In the genomic region with DNA sequence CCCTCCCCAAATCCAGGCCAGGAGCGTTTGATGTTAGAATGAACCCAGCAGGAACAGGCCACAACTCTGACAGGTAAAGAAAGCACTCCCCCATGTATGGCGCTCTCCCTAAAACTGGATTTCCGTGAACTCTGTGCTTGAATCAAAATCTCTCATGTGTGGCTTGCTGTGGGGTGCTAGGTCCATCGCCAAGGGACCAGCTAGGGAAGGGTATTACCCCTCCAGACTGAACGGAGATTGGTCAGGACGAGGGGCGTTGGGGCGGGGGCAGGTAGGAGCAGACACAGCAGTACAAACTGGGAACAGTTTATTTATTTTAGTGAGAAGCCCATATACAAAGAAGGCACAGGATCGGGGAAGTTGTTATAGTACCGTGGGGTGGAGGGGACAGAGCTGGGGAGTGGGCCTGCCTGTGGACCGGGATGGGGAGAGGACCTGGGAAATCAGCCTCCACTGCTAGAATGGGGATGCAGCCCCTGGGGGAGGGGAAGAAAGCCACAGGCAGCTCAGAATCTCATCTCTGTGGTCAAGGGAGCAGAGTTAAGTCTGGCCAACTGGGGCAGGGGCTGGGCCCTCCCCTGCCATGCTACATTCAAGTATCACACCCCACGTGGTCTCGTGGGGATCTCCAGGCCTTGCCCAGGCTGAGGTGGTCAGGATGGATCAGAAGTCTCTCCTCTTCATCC, we compare ENCODE assay signal across 22 mouse cellular contexts. TPM values are rescaled to one million over a fixed set of nuclear protein-coding genes. Genes with fewer than 3 reads are reported as not detected.
A peak's percentile ranks its signal among the peaks of the same experiment; 100 is the strongest.
DNase-seq lines count a peak whose midpoint lies in the region; ATAC-seq lines count a peak whose summit lies in the region.
"Had no signal": no experiment of that assay in that cellular context is flagged by ENCODE, and none has a peak within 500 bp of the region (broad histone marks: within the 10 kb centered on the region; RNA-seq: fewer than 3 reads in every experiment).

No protein-coding gene starts in this region.

- no peaks in the 10 kb centered on the region for H3K27me3 ChIP-seq in intestine, embryonic 16.5 days (replicated peaks; ENCODE audit: control insufficient read depth, insufficient read depth, low read length)
- no peaks in the 10 kb centered on the region for H3K27me3 ChIP-seq in intestine, embryonic 15.5 days (replicated peaks)
- H3K27me3 ChIP-seq in neural tube, embryonic 13.5 days = no peaks in the 10 kb centered on the region
- no peaks in the 10 kb centered on the region for H3K27me3 ChIP-seq in embryonic facial prominence, embryonic 14.5 days (replicated peaks; ENCODE audit: control insufficient read depth, insufficient read depth, low read length)
- H3K27me3 ChIP-seq: embryonic facial prominence, embryonic 15.5 days; heart, embryonic 15.5 days; hindbrain, embryonic 15.5 days had no signal

- no peaks in the 10 kb centered on the region for H3K9me3 ChIP-seq in intestine, embryonic 16.5 days (ENCODE audit: control insufficient read depth, low read length)
- H3K9me3 ChIP-seq in intestine, embryonic 15.5 days = no peaks in the 10 kb centered on the region
- no peaks in the 10 kb centered on the region for H3K9me3 ChIP-seq in neural tube, embryonic 13.5 days
- H3K9me3 ChIP-seq in embryonic facial prominence, embryonic 14.5 days (ENCODE audit: control insufficient read depth, low read length) = no peaks in the 10 kb centered on the region
- H3K9me3 ChIP-seq: embryonic facial prominence, embryonic 15.5 days; forebrain, embryonic 10.5 days; G1E; heart, embryonic 15.5 days; hindbrain, embryonic 15.5 days had no signal

- H3K9ac ChIP-seq in intestine, embryonic 16.5 days (ENCODE audit: low read depth, low read length) = 0 out of 2 replicates have a peak overlapping the region, but pooled peaks have one; percentile 7
- H3K9ac ChIP-seq in intestine, embryonic 15.5 days = no peak overlapping the region
- peak overlapping the region; percentile 13; the same call in 1 of the 2 replicates for H3K9ac ChIP-seq in neural tube, embryonic 13.5 days
- H3K9ac ChIP-seq in embryonic facial prominence, embryonic 14.5 days (ENCODE audit: low read depth, low read length) = 0 out of 2 replicates have a peak overlapping the region, but pooled peaks have one; percentile 0
- H3K9ac ChIP-seq: embryonic facial prominence, embryonic 15.5 days; heart, embryonic 15.5 days; hindbrain, embryonic 15.5 days had no signal

- 59% methylated on average over 12 of the region's 13 CpGs for WGBS in intestine, embryonic 16.5 days
- WGBS in intestine, embryonic 15.5 days = 60% methylated on average over 13 of the region's 13 CpGs
- WGBS in neural tube, embryonic 13.5 days = 59% methylated on average over 12 of the region's 13 CpGs
- 56% methylated on average over 12 of the region's 13 CpGs for WGBS in embryonic facial prominence, embryonic 14.5 days

- no peak overlapping the region for H3K27ac ChIP-seq in intestine, embryonic 16.5 days (ENCODE audit: low read length)
- no peak overlapping the region for H3K27ac ChIP-seq in intestine, embryonic 15.5 days
- H3K27ac ChIP-seq in neural tube, embryonic 13.5 days (replicated peaks) = no peak overlapping the region
- no peak overlapping the region for H3K27ac ChIP-seq in embryonic facial prominence, embryonic 14.5 days (replicated peaks; ENCODE audit: low read depth, low read length)
- H3K27ac ChIP-seq: embryonic facial prominence, embryonic 15.5 days; forebrain, embryonic 10.5 days; heart, adult 2 months; heart, embryonic 15.5 days; hindbrain, embryonic 15.5 days had no signal

- peak; percentile 52 for DNase-seq in cerebellum, adult 9-10 months
- no peak for DNase-seq in cerebellum, adult 18-20 months
- no peak for DNase-seq in neural tube, embryonic 10.5 days (ENCODE audit: extremely low spot score, low spot score)
- no peak for DNase-seq in embryonic facial prominence, embryonic 14.5 days (ENCODE audit: low spot score)
- DNase-seq in retina, embryonic 14.5 days (ENCODE audit: low spot score) = no peak
- DNase-seq: adrenal gland, adult 8-10 months; adrenal gland, postnatal 36 days; gastrocnemius, postnatal 14 days; heart, adult 2 months; heart, postnatal 14 days; kidney, adult 18-20 months had no signal

- H3K4me2 ChIP-seq in intestine, embryonic 16.5 days (ENCODE audit: low read depth, low read length) = no peak overlapping the region
- H3K4me2 ChIP-seq in intestine, embryonic 15.5 days (replicated peaks) = no peak overlapping the region
- H3K4me2 ChIP-seq in neural tube, embryonic 13.5 days = no peak overlapping the region
- H3K4me2 ChIP-seq in embryonic facial prominence, embryonic 14.5 days (ENCODE audit: low read depth, low read length) = no peak overlapping the region
- H3K4me2 ChIP-seq: embryonic facial prominence, embryonic 15.5 days; heart, embryonic 11.5 days; heart, embryonic 15.5 days; hindbrain, embryonic 15.5 days had no signal

- H3K4me1 ChIP-seq in intestine, embryonic 16.5 days (ENCODE audit: control insufficient read depth, insufficient read depth, low read length) = peaks cover 15% of the 10 kb centered on the region
- peaks cover 7% of the 10 kb centered on the region; the same call in 1 of the 2 replicates for H3K4me1 ChIP-seq in intestine, embryonic 15.5 days (replicated peaks)
- H3K4me1 ChIP-seq in neural tube, embryonic 13.5 days (replicated peaks) = peaks cover 29% of the 10 kb centered on the region
- 0 out of 2 replicates have a peak, but pooled peaks cover 5% of the 10 kb centered on the region for H3K4me1 ChIP-seq in embryonic facial prominence, embryonic 14.5 days (ENCODE audit: control insufficient read depth, insufficient read depth, low read length)

- H3K36me3 ChIP-seq in intestine, embryonic 16.5 days (ENCODE audit: control insufficient read depth, insufficient read depth, low read length) = peaks cover 5% of the 10 kb centered on the region; the same call in 1 of the 2 replicates
- H3K36me3 ChIP-seq in intestine, embryonic 15.5 days = 0 out of 2 replicates have a peak, but pooled peaks cover 5% of the 10 kb centered on the region
- no peaks in the 10 kb centered on the region for H3K36me3 ChIP-seq in neural tube, embryonic 13.5 days
- no peaks in the 10 kb centered on the region for H3K36me3 ChIP-seq in embryonic facial prominence, embryonic 14.5 days (ENCODE audit: control insufficient read depth, insufficient read depth, low read length)
- H3K36me3 ChIP-seq: embryonic facial prominence, embryonic 15.5 days; forebrain, embryonic 10.5 days had no signal

- ATAC-seq in intestine, embryonic 16.5 days = no peak
- ATAC-seq in intestine, embryonic 15.5 days = no peak
- no peak for ATAC-seq in neural tube, embryonic 13.5 days (ENCODE audit: low read depth)
- no peak for ATAC-seq in embryonic facial prominence, embryonic 14.5 days (ENCODE audit: low read depth)
- ATAC-seq: forebrain, embryonic 14.5 days had no signal

- no peak overlapping the region for H3K4me3 ChIP-seq in intestine, embryonic 16.5 days (ENCODE audit: low read length)
- H3K4me3 ChIP-seq in intestine, embryonic 15.5 days (replicated peaks) = no peak overlapping the region
- no peak overlapping the region for H3K4me3 ChIP-seq in neural tube, embryonic 13.5 days
- no peak overlapping the region for H3K4me3 ChIP-seq in embryonic facial prominence, embryonic 14.5 days (ENCODE audit: low read depth, low read length)
- H3K4me3 ChIP-seq: embryonic facial prominence, embryonic 15.5 days; erythroblast, embryonic 14.5 days; forebrain, embryonic 10.5 days; heart, adult 2 months; heart, embryonic 15.5 days; hindbrain, embryonic 15.5 days had no signal

RNA-seq across cellular contexts. Expression of gene Pdk2, which starts 3.2 kb away (rescaled TPM):
- 42.2 and 48.2 TPM in 2 replicates for polyA plus RNA-seq in intestine, embryonic 16.5 days (2015; fragmentation: Nextera tagmentation; extraction: Ambion mirVana)
- polyA plus RNA-seq in intestine, embryonic 15.5 days (2015; fragmentation: Nextera tagmentation; extraction: Ambion mirVana) = 30.8 and 31.2 TPM in 2 replicates
- polyA plus RNA-seq in neural tube, embryonic 13.5 days (2015; fragmentation: Nextera tagmentation; extraction: Ambion mirVana) = 26.2 and 27.6 TPM in 2 replicates
- polyA plus RNA-seq in embryonic facial prominence, embryonic 14.5 days (2014; fragmentation: Nextera tagmentation; extraction: Ambion mirVana) = 37.8 and 41.6 TPM in 2 replicates

RNA-seq across cellular contexts. Expression of gene Itga3, which starts 32.3 kb away (rescaled TPM):
- polyA plus RNA-seq in intestine, embryonic 16.5 days (2015; fragmentation: Nextera tagmentation; extraction: Ambion mirVana) = 35.7 and 39.9 TPM in 2 replicates
- polyA plus RNA-seq in intestine, embryonic 15.5 days (2015; fragmentation: Nextera tagmentation; extraction: Ambion mirVana) = 32.8 and 35.6 TPM in 2 replicates
- 12.0 and 12.1 TPM in 2 replicates for polyA plus RNA-seq in neural tube, embryonic 13.5 days (2015; fragmentation: Nextera tagmentation; extraction: Ambion mirVana)
- 8.3 and 9.4 TPM in 2 replicates for polyA plus RNA-seq in embryonic facial prominence, embryonic 14.5 days (2014; fragmentation: Nextera tagmentation; extraction: Ambion mirVana)
- polyA plus RNA-seq: G1E had no signal

RNA-seq across cellular contexts. Expression of gene Samd14, which starts 34.6 kb away (rescaled TPM):
- 13.2 and 13.6 TPM in 2 replicates for polyA plus RNA-seq in intestine, embryonic 16.5 days (2015; fragmentation: Nextera tagmentation; extraction: Ambion mirVana)
- 15.0 and 15.3 TPM in 2 replicates for polyA plus RNA-seq in intestine, embryonic 15.5 days (2015; fragmentation: Nextera tagmentation; extraction: Ambion mirVana)
- 133 and 151 TPM in 2 replicates for polyA plus RNA-seq in neural tube, embryonic 13.5 days (2015; fragmentation: Nextera tagmentation; extraction: Ambion mirVana)
- polyA plus RNA-seq in embryonic facial prominence, embryonic 14.5 days (2014; fragmentation: Nextera tagmentation; extraction: Ambion mirVana) = 21.9 and 29.0 TPM in 2 replicates

RNA-seq across cellular contexts. Expression of gene Ppp1r9b, which starts 53.5 kb away (rescaled TPM):
- 5.2 and 5.6 TPM in 2 replicates for polyA plus RNA-seq in intestine, embryonic 16.5 days (2015; fragmentation: Nextera tagmentation; extraction: Ambion mirVana)
- 6.8 and 8.1 TPM in 2 replicates for polyA plus RNA-seq in intestine, embryonic 15.5 days (2015; fragmentation: Nextera tagmentation; extraction: Ambion mirVana)
- polyA plus RNA-seq in neural tube, embryonic 13.5 days (2015; fragmentation: Nextera tagmentation; extraction: Ambion mirVana) = 18.0 and 19.3 TPM in 2 replicates
- 16.0 and 16.1 TPM in 2 replicates for polyA plus RNA-seq in embryonic facial prominence, embryonic 14.5 days (2014; fragmentation: Nextera tagmentation; extraction: Ambion mirVana)
